Mouse (Mus musculus): ENCODE data around the gene Smyd1.

DNA sequence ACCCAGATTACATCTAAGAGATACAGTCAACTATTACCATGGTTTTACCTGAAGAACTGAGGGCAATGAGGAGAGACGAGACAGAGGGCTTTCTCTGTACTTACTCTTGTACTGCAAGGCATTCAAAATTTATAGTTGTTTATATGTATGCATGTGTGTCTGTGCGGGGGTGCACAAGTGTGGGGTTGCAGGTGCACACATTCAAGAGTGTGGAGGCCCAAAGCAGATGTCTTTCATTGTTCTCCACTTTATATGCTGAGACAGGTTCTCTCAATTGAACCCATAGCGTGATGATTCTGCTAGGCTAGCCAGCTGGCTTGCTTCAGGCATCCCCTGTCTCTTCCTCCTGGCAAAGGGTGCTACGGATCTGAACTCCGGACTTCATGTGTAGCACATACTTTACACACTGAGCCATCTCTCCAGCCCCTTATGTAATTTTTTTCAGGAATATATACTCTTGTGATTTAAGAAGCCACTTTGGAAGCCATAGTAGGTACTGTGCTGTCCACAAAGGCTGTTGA is 49.1 kb upstream of the Smyd1 start:
- TF ChIP-seq CTCF (IDR thresholded peaks at IDR 0.05; ENCODE audit: extremely low read depth, insufficient read length, insufficient replicate concordance, low read depth, low read length) (no peak), POLR2A (IDR thresholded peaks at IDR 0.05; ENCODE audit: low read depth, low read length) (no peak)
